Mouse (Mus musculus): ENCODE data around the gene Sgo2a. TPM values are rescaled to one million over a fixed set of nuclear protein-coding genes. Genes with fewer than 3 reads are reported as not detected.

Gene Sgo2a
- total RNA-seq, 2 experiments from 2014 or later = 0.95 to 1.4 TPM

Other genes with a start within 250 kb of the Sgo2a start
- gene Spats2l, start 221.8 kb upstream of the Sgo2a start, total RNA-seq (2021) = 10 to 100 TPM; 33.0 to 33.3 TPM
- 10 to 100 TPM; 18.3 to 21.2 TPM for gene Kctd18, start 23.0 kb downstream of the Sgo2a start, total RNA-seq (2021)
- 1 to 10 TPM; 2.3 to 2.7 TPM for gene Aox1, start 34.0 kb downstream of the Sgo2a start, total RNA-seq (2021)
- gene Aox3, start 117.2 kb downstream of the Sgo2a start, total RNA-seq (2021) = 1 to 10 TPM; 3.1 to 3.8 TPM
- 1 to 10 TPM; 3.5 to 3.8 TPM for gene Aox4, start 214.4 kb downstream of the Sgo2a start, total RNA-seq (2021)